Mouse (Mus musculus) cortical plate, adult 2 months (tissue): ENCODE results near the gene Cluap1. TPM values are rescaled to one million over a fixed set of nuclear protein-coding genes. Genes with fewer than 3 reads are reported as not detected.
"Not testable (repeated sequence)": the region's sequence is repeated elsewhere in the genome, so short reads cannot be mapped to it uniquely, and the experiment has no call there.

Experiments used
- H3K27ac ChIP-seq: fragments of 200-500 bp; 2 replicates; pipeline ENCODE4 v1.5.1; 2012; ENCODE audit warnings: low read length, control low read depth, inconsistent platforms; ENCODE audit not compliant: insufficient read depth
- H3K4me1 ChIP-seq: fragments of 200-500 bp; 2 replicates; pipeline ENCODE4 v1.6.1; 2011; ENCODE audit warnings: low read length; ENCODE audit not compliant: control insufficient read depth, insufficient read depth
- H3K4me3 ChIP-seq: fragments of 200-500 bp; 2 replicates; pipeline ENCODE4 v1.5.1; 2011; ENCODE audit warnings: mild to moderate bottlenecking, low read length, control low read depth; ENCODE audit not compliant: insufficient read depth
- CTCF ChIP-seq: fragments of 200-500 bp; IDR thresholded peaks from 2 replicates; pipeline ENCODE4 v1.5.1; 2011; ENCODE audit warnings: mild to moderate bottlenecking, control low read depth, low read length; ENCODE audit not compliant: insufficient read depth; ENCODE audit errors: extremely low read depth
- POLR2A ChIP-seq: fragments of 200-500 bp; IDR thresholded peaks from 2 replicates; pipeline ENCODE4 v1.6.1; 2011; ENCODE audit warnings: mild to moderate bottlenecking, low read length, control low read depth; ENCODE audit not compliant: insufficient read depth; ENCODE audit errors: extremely low read depth
- polyA plus RNA-seq: library from polyadenylated mRNA; depleted of rRNA; stranded (reverse); fragments of >200 nt; gene quantifications from 2 replicates; pipeline ENCODE4 v1.2.3, GENCODE M21; 2012

Gene Cluap1
- polyA plus RNA-seq, 1 experiment = 25.2 TPM

DNA sequence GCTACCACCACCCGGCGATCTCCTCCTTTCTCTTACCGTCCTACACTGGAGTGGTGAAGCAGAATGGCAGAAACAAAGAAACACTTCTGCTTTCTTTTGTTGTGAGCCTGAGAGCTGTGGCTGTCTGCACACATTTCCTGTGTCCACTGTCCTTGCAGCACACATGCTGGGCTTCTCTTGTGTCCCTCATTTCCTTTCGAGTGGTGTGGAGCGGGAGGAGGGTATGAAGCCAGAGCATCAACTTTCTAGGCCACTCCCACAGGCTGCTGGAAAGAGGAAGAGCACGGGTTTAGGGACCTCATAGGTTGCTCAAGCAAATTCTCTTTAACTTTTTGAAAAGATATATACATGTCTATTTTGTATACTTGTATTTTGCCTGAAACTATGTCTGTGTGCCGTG, 20.6 kb downstream of the Cluap1 start:
- TF ChIP-seq CTCF (no peak), POLR2A (no peak)
- no peak overlapping the region for H3K27ac ChIP-seq
- no peaks in the 10 kb centered on the region for H3K4me1 ChIP-seq
- no peak overlapping the region for H3K4me3 ChIP-seq

DNA sequence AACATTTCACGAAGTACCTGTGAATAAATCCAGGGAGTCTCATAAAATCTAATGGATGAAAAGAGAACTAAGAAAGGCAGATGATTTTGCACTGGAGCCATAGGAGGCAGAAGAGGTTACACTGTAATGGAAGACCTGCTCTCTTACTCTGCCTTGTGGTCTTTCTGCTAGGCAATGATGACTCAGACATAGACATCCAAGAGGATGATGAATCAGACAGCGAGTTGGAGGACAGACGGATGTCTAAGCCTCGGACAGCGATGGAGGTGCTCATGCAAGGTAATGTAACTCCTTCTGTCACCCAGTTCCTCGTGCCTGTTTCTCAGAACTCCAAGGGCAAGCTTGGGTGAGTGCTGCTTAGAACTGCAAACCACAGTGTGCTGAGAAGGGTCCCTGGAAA, 24.9 kb downstream of the Cluap1 start:
- no peak for TF ChIP-seq CTCF
- TF ChIP-seq POLR2A = no peak
- no peak overlapping the region for H3K27ac ChIP-seq
- no peak overlapping the region for H3K4me3 ChIP-seq
- no peaks in the 10 kb centered on the region for H3K4me1 ChIP-seq

DNA sequence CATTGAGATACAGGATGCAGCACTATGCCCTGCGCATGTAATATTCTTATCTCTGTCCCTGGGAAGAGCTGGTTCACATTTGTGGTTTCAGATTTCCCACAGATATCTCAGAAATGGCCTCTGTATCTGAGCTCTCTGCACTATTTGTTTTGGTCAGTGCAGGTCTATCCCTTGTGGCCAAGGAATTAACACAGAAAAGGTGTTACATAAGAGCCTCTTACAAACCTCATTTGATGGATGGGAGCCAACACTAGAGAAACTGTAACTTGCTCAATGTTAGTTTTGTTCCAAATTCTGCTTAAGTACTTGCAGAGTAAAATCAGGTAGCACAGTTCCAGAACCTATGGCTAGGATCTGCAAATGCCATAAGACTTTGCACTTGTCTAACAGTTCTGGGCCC, 25.5 kb downstream of the Cluap1 start:
- Histone ChIP-seq H3K27ac (no peak overlapping the region), H3K4me1 (no peaks in the 10 kb centered on the region)
- TF ChIP-seq CTCF = no peak
- TF ChIP-seq POLR2A = no peak

DNA sequence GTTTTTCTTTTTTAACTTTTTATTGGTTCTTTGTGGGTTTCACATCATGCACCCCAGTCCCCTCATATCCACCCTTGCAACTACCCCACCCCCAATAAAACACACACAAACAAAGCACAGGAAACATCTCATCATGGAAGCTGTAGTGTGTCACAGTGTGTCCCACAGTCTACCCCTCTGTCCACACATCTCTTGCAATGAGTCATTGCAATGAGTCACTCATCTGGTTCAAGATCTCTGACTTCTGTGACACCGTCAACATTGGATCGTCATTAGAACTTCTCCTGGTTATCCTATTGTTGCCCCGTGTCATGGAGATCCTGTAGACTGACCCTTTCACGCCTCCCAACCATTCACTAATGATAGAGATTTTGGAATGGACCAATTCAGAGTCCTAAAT, 26.1 kb downstream of the Cluap1 start:
- Histone ChIP-seq H3K4me1 (no peaks in the 10 kb centered on the region), H3K27ac (no peak overlapping the region), H3K4me3 (no peak overlapping the region)
- TF ChIP-seq CTCF = no peak

More for the DNA sequence above, 25.5 kb downstream of the Cluap1 start:
- H3K4me3 ChIP-seq = no peak overlapping the region

DNA sequence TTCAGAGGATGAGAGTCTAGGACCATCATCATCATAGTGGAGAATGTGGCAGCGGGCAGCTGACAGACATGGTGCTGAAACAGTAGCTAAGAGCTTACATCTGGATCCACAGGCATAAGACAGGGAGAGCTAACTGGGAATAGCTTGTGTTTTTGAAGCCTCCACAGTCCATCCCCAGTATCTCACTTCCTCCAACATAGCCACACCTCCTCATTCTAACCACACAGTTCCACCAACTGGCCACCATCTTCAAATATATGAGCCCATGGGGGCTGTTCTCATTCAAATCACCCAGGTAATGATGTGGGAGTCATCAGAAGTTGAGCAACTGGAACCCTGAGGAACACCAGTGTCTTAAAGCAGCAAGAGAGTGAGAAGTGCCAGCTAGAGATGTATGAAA, 42.5 kb downstream of the Cluap1 start:
- no peak for TF ChIP-seq CTCF
- no peak for TF ChIP-seq POLR2A
- Histone ChIP-seq H3K27ac (no peak overlapping the region), H3K4me1 (no peaks in the 10 kb centered on the region), H3K4me3 (no peak overlapping the region)

DNA sequence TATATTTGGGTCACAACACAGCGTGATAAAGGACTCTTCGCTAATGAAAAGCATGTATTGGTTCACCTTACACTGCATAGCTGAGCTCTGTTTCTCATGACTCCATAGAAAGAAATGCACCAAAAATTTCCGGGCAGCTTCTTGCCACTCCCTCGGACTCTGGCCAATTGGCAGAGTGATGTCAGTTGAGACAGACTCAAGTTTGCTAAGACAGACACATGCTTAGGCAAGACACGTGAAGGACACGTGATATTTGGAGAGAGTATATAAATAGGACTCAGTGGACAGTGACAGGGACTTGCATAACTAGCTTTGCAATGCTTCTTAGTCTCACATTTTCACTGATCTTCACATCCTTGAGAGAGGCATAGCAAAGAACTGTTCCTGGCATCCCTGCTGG, 47.8 kb downstream of the Cluap1 start:
- no peak overlapping the region for H3K27ac ChIP-seq
- no peak for TF ChIP-seq POLR2A
- no peak for TF ChIP-seq CTCF

DNA sequence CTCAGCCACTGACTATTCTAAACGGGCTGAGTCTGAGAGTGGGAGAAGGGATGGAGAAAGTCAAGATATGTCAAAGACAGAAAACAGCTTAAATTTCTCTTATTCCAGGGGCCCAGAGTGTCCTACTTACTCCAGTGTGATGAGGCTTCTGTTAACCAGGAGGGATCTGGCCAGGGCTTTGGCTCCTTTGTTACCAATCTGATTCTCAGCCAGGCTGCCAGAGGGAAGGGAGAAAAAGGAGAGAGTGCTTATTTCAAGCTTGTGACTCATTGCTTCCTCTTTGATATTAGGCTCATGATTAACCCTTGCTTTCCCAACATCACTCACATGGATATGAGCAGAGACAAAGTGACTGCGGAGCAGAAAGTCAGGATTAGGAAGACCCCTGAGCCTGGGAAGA, 50.7 kb downstream of the Cluap1 start:
- TF ChIP-seq CTCF (no peak), POLR2A (no peak)
- H3K4me3 ChIP-seq = no peak overlapping the region
- no peaks in the 10 kb centered on the region for H3K4me1 ChIP-seq
- H3K27ac ChIP-seq = no peak overlapping the region

More for the DNA sequence above, 47.8 kb downstream of the Cluap1 start:
- H3K4me3 ChIP-seq = no peak overlapping the region
- no peaks in the 10 kb centered on the region for H3K4me1 ChIP-seq

DNA sequence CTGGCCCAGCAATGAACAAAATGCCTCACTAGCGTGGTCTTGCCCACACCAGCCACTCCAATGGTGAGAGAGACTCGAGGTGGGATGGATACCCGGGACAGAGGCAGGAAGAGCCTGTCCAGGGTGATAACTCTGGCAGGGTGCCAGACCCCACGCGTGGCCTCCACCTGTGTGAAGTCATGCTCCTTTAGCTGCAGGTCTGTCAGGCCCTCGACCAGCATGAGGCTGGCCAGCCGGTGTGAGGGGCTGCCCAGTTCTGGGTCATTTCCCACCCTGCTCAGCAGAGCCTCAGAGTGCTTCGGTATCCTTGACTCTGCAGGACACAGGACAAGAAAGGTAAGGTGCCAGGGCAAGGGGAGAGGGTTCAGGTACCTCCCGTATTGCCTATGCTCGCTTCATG, 56.4 kb downstream of the Cluap1 start:
- Histone ChIP-seq H3K4me3 (no peak overlapping the region), H3K27ac (no peak overlapping the region), H3K4me1 (no peaks in the 10 kb centered on the region)
- no peak for TF ChIP-seq POLR2A
- no peak for TF ChIP-seq CTCF

DNA sequence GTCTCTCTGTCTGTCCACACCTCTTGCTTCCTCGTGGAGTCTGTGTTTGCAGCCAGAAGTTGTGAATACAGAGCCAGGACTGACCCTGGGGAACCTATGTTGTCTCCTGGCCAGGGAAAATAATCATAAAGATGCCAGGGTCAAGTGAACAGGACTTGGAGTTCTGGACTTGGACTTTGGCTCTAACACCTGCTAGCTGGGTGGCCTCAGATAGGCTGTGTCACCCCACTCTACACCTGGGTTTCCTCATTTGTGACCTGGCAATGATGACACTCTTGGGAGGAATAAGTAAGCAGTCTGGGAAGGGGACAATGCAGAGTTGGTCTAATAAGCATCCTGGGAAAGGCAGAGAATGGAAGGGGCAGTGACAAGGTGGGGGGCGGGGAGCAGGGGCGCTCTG, 56.9 kb downstream of the Cluap1 start:
- Histone ChIP-seq H3K4me1 (no peaks in the 10 kb centered on the region), H3K27ac (no peak overlapping the region), H3K4me3 (no peak overlapping the region)
- TF ChIP-seq CTCF (no peak), POLR2A (no peak)

DNA sequence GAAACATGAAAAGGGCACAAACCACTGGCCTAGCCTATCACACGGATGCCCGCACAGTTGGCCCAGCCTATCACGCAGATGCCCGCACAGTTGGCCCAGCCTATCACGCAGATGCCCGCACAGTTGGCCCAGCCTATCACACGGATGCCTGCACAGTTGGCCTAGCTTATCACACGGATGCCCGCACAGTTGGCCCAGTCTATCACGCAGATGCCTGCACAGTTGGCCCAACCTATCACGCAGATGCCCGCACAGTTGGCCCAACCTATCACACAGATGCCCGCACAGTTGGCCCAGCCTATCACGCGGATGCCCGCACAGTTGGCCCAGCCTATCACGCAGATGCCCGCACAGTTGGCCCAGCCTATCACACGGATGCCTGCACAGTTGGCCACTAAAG, 65.9 kb downstream of the Cluap1 start:
- H3K4me1 ChIP-seq, H3K27ac ChIP-seq, H3K4me3 ChIP-seq: not testable (repeated sequence)

DNA sequence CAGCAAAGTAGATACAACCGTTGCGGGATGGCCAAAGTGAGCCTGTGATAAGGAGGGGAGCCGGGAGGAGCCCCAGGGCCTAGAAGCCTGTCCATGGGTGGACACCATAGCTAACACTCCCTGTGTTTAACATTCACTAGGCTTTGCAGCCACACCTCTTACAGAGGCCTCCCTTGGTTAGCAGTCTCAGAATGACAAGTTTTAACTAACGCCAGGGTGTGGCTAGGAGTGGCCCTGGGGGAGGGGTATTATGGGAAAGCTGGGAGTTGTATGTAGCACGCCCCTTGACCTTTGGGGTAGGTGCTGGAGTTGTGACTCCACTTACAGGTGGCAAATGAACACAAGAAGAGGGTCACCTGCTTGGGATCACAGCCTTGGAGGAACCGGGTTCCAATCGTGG, 67.1 kb downstream of the Cluap1 start:
- Histone ChIP-seq H3K4me1 (no peaks in the 10 kb centered on the region), H3K4me3 (no peak overlapping the region), H3K27ac (no peak overlapping the region)
- TF ChIP-seq POLR2A = no peak
- TF ChIP-seq CTCF = no peak

DNA sequence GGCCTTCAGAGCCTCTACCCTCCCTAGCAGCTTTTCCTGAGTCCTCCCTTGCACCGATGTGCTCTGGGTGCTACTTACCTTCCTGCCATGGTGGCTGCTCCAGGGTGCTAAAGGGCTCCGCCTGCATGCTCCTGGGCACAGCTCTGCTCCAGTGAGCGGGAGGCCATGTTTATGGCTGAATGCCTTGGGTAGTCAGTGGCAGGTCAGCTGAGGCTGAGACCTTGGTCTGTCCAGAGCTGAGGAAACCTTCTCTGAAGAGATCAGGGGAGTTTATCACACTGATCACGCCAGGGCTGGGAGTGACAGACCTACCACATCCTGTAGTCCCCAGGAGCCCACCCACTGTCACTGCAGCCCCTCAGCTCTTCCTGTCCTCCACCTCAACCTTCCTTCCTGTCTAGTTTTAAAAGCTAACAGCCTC, 67.7 kb downstream of the Cluap1 start, which contains the start of gene Nlrc3:
TSS of gene Nlrc3 (minus strand) at position 382 of the 421 bp plus-strand sequence.
- no peak within 1 kb of the TSS for H3K4me3 ChIP-seq
- no peaks in the 10 kb centered on the region for H3K4me1 ChIP-seq
- no peak within 1 kb of the TSS for H3K27ac ChIP-seq
- no peak for TF ChIP-seq POLR2A
- TF ChIP-seq CTCF = no peak
